Mouse (Mus musculus) intestine, embryonic 16.5 days (tissue): ENCODE measurements around the gene Ccdc127. TPM values are rescaled to one million over a fixed set of nuclear protein-coding genes. Genes with fewer than 3 reads are reported as not detected.

Experiments used
- ATAC-seq: fragments of 200-750 bp; cut with Nextera tagmentation; 2 replicates; pipeline ENCODE4 v1.8.0; 2017; ENCODE audit warnings: moderate TSS enrichment, moderate library complexity
- H3K27ac ChIP-seq: fragments of 300-500 bp; sonication (generic); 2 replicates; pipeline ENCODE4 v1.5.1; 2014; ENCODE audit warnings: mild to moderate bottlenecking, low read length
- H3K27me3 ChIP-seq: fragments of 300-500 bp; sonication (generic); replicated peaks from 2 replicates; pipeline ENCODE4 v1.6.1; 2014; ENCODE audit warnings: low read length, control low read depth, mixed read lengths; ENCODE audit not compliant: control insufficient read depth, insufficient read depth
- H3K36me3 ChIP-seq: fragments of 300-500 bp; sonication (generic); 2 replicates; pipeline ENCODE4 v1.6.1; 2014; ENCODE audit warnings: low read length, control low read depth; ENCODE audit not compliant: control insufficient read depth, insufficient read depth
- H3K4me1 ChIP-seq: fragments of 300-500 bp; sonication (generic); 2 replicates; pipeline ENCODE4 v1.6.1; 2014; ENCODE audit warnings: low read length, control low read depth, mixed read lengths; ENCODE audit not compliant: control insufficient read depth, insufficient read depth
- H3K4me2 ChIP-seq: fragments of 300-500 bp; sonication (generic); 2 replicates; pipeline ENCODE4 v1.6.1; 2014; ENCODE audit warnings: low read depth, low read length, control low read depth
- H3K4me3 ChIP-seq: fragments of 300-500 bp; sonication (generic); 2 replicates; pipeline ENCODE4 v1.5.1; 2014; ENCODE audit warnings: mild to moderate bottlenecking, low read length
- H3K9ac ChIP-seq: fragments of 300-500 bp; sonication (generic); 2 replicates; pipeline ENCODE4 v1.6.1; 2014; ENCODE audit warnings: low read depth, low read length
- H3K9me3 ChIP-seq: fragments of 300-500 bp; sonication (generic); 2 replicates; pipeline ENCODE4 v1.6.1; 2016; ENCODE audit warnings: low read length, control low read depth; ENCODE audit not compliant: control insufficient read depth
- WGBS: fragments of 180-500 bp; shearing (Covaris S2); extraction: QIAGEN DNeasy Blood & Tissue Kit; methylation state at CpG from one replicate; pipeline ENCODE4 v1.1.7; 2014; 5-methylcytosine and 5-hydroxymethylcytosine counted together
- microRNA counts: library from miRNA; unstranded; fragments of <30 nt; microRNA quantifications from one replicate; lab custom pipeline; 2016
- microRNA-seq: library from miRNA; unstranded; fragments of <30 nt; microRNA quantifications from one replicate; pipeline ENCODE4, GENCODE M21; 2016
- polyA plus RNA-seq: library from polyadenylated mRNA; unstranded; fragments of >200 nt; fragmentation: Nextera tagmentation; extraction: Ambion mirVana; gene quantifications from 2 replicates; pipeline ENCODE4 v1.2.1, GENCODE M21; 2015

Gene Ccdc127
- polyA plus RNA-seq, 1 experiment from 2014 or later: 38.5 TPM

- no peak overlapping the region for H3K4me2 ChIP-seq
- peaks cover 2% of the 10 kb centered on the region; the same call in 1 of the 2 replicates for H3K4me1 ChIP-seq
- no peaks in the 10 kb centered on the region for H3K27me3 ChIP-seq
- WGBS: 69% methylated on average over 10 of the region's 10 CpGs
- no peak overlapping the region for H3K27ac ChIP-seq
- no peaks in the 10 kb centered on the region for H3K9me3 ChIP-seq
- ATAC-seq: no peak
- no peaks in the 10 kb centered on the region for H3K36me3 ChIP-seq
- H3K4me3 ChIP-seq: no peak overlapping the region
- peak overlapping the region; percentile 33; the same call in 1 of the 2 replicates for H3K9ac ChIP-seq
Measured at GRCm38 (mm10) chr13:74381533-74382276, 31.6 kb downstream of the Ccdc127 start.

- Histone ChIP-seq H3K4me2 (no peak overlapping the region), H3K4me3 (no peak overlapping the region), H3K9ac (no peak overlapping the region), H3K4me1 (peaks cover 2% of the 10 kb centered on the region; the same call in 1 of the 2 replicates), H3K36me3 (no peaks in the 10 kb centered on the region), H3K9me3 (no peaks in the 10 kb centered on the region), H3K27ac (no peak overlapping the region), H3K27me3 (no peaks in the 10 kb centered on the region)
- 39% methylated on average over 3 of the region's 3 CpGs for WGBS
- no peak for ATAC-seq
Measured at GRCm38 (mm10) chr13:74382289-74382688, 32.2 kb downstream of the Ccdc127 start.

- Histone ChIP-seq H3K27me3 (no peaks in the 10 kb centered on the region), H3K9me3 (no peaks in the 10 kb centered on the region), H3K36me3 (no peaks in the 10 kb centered on the region), H3K4me1 (peaks cover 2% of the 10 kb centered on the region; the same call in 1 of the 2 replicates), H3K9ac (no peak overlapping the region), H3K4me2 (peak overlapping the region; percentile 68), H3K4me3 (peak overlapping the region; percentile 80), H3K27ac (no peak overlapping the region)
- 0 out of 2 replicates have a peak, but pooled peaks have one; percentile 14 for ATAC-seq
- WGBS: 58% methylated on average over 6 of the region's 6 CpGs
Measured at GRCm38 (mm10) chr13:74389730-74390129, 39.6 kb downstream of the Ccdc127 start.

GRCm38 (mm10) chr13:74390371-74390990 is 40.4 kb downstream of the Ccdc127 start, which contains the start of gene Zfp72:
Gene Zfp72, minus strand, starts transcription at chr13:74390836.
- Histone ChIP-seq H3K9me3 (no peaks in the 10 kb centered on the region), H3K36me3 (no peaks in the 10 kb centered on the region), H3K9ac (peak within 1 kb of the TSS; percentile 73), H3K4me2 (peak within 1 kb of the TSS; percentile 68), H3K4me1 (peaks cover 2% of the 10 kb centered on the region; the same call in 1 of the 2 replicates), H3K27ac (no peak within 1 kb of the TSS), H3K27me3 (no peaks in the 10 kb centered on the region), H3K4me3 (peak within 1 kb of the TSS; percentile 80)
- under 1% methylated on average over 14 of the region's 14 CpGs for WGBS
- peak; percentile 94 for ATAC-seq

- H3K4me3 ChIP-seq: no peak overlapping the region
- peak; percentile 10; the same call in 1 of the 2 replicates for ATAC-seq
- 78% methylated on average over 2 of the region's 2 CpGs for WGBS
Measured at GRCm38 (mm10) chr13:74391156-74391555, 41.0 kb downstream of the Ccdc127 start.

GRCm38 (mm10) chr13:74399298-74399839 is 49.3 kb downstream of the Ccdc127 start, which contains the start of gene Ftl1-ps1:
Gene Ftl1-ps1, plus strand, starts transcription at chr13:74399694.
- H3K9ac ChIP-seq: no peak within 1 kb of the TSS
- no peaks in the 10 kb centered on the region for H3K9me3 ChIP-seq
- 13% methylated on average over 11 of the region's 11 CpGs for WGBS
- no peaks in the 10 kb centered on the region for H3K27me3 ChIP-seq
- H3K4me2 ChIP-seq: peak within 1 kb of the TSS; percentile 22
- H3K4me3 ChIP-seq: no peak within 1 kb of the TSS
- H3K4me1 ChIP-seq: no peaks in the 10 kb centered on the region
- no peak within 1 kb of the TSS for H3K27ac ChIP-seq
- 0 out of 2 replicates have a peak, but pooled peaks have one; percentile 44 for ATAC-seq
- no peaks in the 10 kb centered on the region for H3K36me3 ChIP-seq

More at GRCm38 (mm10) chr13:74391156-74391555, 41.0 kb downstream of the Ccdc127 start:
- no peaks in the 10 kb centered on the region for H3K36me3 ChIP-seq
- H3K9ac ChIP-seq: no peak overlapping the region
- H3K27me3 ChIP-seq: no peaks in the 10 kb centered on the region
- H3K9me3 ChIP-seq: no peaks in the 10 kb centered on the region
- H3K4me2 ChIP-seq: no peak overlapping the region
- peaks cover 2% of the 10 kb centered on the region; the same call in 1 of the 2 replicates for H3K4me1 ChIP-seq
- H3K27ac ChIP-seq: no peak overlapping the region

MicroRNA genes within 50 kb of the gene (microRNA counts, 519-probe panel; counts per million panel counts)
- microRNA mmu-miR-692 (lab: Ali Mortazavi, UCI): 35.7 counts per million

Small RNAs within 50 kb of the gene (microRNA-seq; reads per million reads assigned to microRNA genes)
- gene Mir692-3: not detected

Other genes with a start within 250 kb of the Ccdc127 start
- gene Slc9a3, start 228.9 kb upstream of the Ccdc127 start, polyA plus RNA-seq: 8.5 and 10.3 TPM in 2 replicates
- 58.8 and 66.4 TPM in 2 replicates for gene Exoc3, start 141.6 kb upstream of the Ccdc127 start, polyA plus RNA-seq
- 0.43 and 0.54 TPM in 2 replicates for gene Ahrr, start 58.0 kb upstream of the Ccdc127 start, polyA plus RNA-seq
- 203 and 214 TPM in 2 replicates for gene Pdcd6, start 32.7 kb upstream of the Ccdc127 start, polyA plus RNA-seq
- gene Sdha, start within 50 bp of the Ccdc127 start, polyA plus RNA-seq: 404 and 405 TPM in 2 replicates
- gene Lrrc14b, start 13.7 kb downstream of the Ccdc127 start, polyA plus RNA-seq: not detected in 2 replicates
- gene Zfp72, start 40.5 kb downstream of the Ccdc127 start, polyA plus RNA-seq: 3.6 and 3.8 TPM in 2 replicates
- gene Ftl1-ps1, start 49.4 kb downstream of the Ccdc127 start, polyA plus RNA-seq: 90.8 and 94.4 TPM in 2 replicates
- 12.8 and 15.2 TPM in 2 replicates for gene Zfp825, start 143.7 kb downstream of the Ccdc127 start, polyA plus RNA-seq